In the genomic region with DNA sequence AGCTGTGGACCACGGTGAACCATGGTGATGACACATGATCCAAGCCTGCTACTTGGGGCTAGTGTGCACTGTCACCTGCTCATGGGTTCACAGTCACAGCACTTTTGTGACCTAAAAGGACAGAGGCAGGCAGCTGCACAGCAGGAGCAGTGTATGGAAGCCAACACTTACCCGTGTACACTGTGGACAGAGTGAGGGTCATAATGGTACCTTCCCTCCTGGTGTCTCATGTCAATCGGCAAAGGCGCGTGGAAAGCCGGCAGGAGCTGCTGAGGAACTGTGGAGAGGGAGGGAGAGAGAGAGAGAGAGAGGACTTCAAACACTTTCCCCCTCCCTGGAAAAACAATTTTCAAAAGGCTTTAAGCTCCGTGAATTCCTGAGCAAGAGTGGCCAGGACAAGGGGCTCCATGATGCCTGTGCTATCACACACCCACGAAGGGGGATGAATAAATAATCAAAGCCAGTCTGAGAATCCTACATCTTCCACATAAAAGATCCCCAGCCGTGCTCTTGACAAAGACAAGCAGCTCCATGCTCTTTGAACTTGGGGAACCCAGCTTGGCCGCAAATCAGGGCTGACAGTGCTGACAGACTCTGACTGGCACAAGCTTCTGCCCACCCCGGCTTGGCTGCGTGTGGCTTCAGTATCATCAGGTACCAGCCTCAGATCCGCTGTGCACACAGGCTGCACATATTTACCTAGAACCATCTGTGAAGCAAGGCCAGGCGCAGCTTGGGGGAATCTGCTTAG, we compare ENCODE assay signal across 11 mouse cellular contexts.
A peak's percentile ranks its signal among the peaks of the same experiment; 100 is the strongest.
DNase-seq lines count a peak whose midpoint lies in the region; ATAC-seq lines count a peak whose summit lies in the region.
"Had no signal": no experiment of that assay in that cellular context is flagged by ENCODE, and none has a peak within 500 bp of the region (broad histone marks: within the 10 kb centered on the region; RNA-seq: fewer than 3 reads in every experiment).

No protein-coding gene starts in this region.

- no peak overlapping the region for H3K4me2 ChIP-seq in kidney, embryonic 16.5 days (replicated peaks; ENCODE audit: low read depth, low read length)
- no peak overlapping the region for H3K4me2 ChIP-seq in embryonic facial prominence, embryonic 15.5 days (replicated peaks)
- no peak overlapping the region for H3K4me2 ChIP-seq in hindbrain, embryonic 15.5 days
- H3K4me2 ChIP-seq in midbrain, embryonic 16.5 days (ENCODE audit: low read length), result 0 out of 2 replicates have a peak overlapping the region, but pooled peaks have one; percentile 9
- H3K4me2 ChIP-seq in kidney, embryonic 14.5 days (replicated peaks; ENCODE audit: low read depth, low read length), result no peak overlapping the region

- H3K9ac ChIP-seq in kidney, embryonic 16.5 days (replicated peaks; ENCODE audit: low read length), result no peak overlapping the region
- no peak overlapping the region for H3K9ac ChIP-seq in embryonic facial prominence, embryonic 15.5 days
- H3K9ac ChIP-seq in hindbrain, embryonic 15.5 days, result no peak overlapping the region
- H3K9ac ChIP-seq in midbrain, embryonic 16.5 days (ENCODE audit: low read depth, low read length), result no peak overlapping the region
- H3K9ac ChIP-seq in kidney, embryonic 14.5 days (ENCODE audit: low read depth, low read length), result no peak overlapping the region
- H3K9ac ChIP-seq: liver, postnatal 0 days had no signal

- H3K9me3 ChIP-seq in kidney, embryonic 16.5 days (ENCODE audit: low read length), result no peaks in the 10 kb centered on the region
- no peaks in the 10 kb centered on the region for H3K9me3 ChIP-seq in embryonic facial prominence, embryonic 15.5 days (replicated peaks)
- H3K9me3 ChIP-seq in hindbrain, embryonic 15.5 days, result no peaks in the 10 kb centered on the region
- H3K9me3 ChIP-seq in midbrain, embryonic 16.5 days (replicated peaks; ENCODE audit: control insufficient read depth, low read length, poor library complexity, severe bottlenecking), result no peaks in the 10 kb centered on the region
- no peaks in the 10 kb centered on the region for H3K9me3 ChIP-seq in kidney, embryonic 14.5 days (ENCODE audit: control insufficient read depth, low read length)

- no peaks in the 10 kb centered on the region for H3K27me3 ChIP-seq in kidney, embryonic 16.5 days (ENCODE audit: insufficient read depth, low read length)
- no peaks in the 10 kb centered on the region for H3K27me3 ChIP-seq in embryonic facial prominence, embryonic 15.5 days
- H3K27me3 ChIP-seq in hindbrain, embryonic 15.5 days, result no peaks in the 10 kb centered on the region
- no peaks in the 10 kb centered on the region for H3K27me3 ChIP-seq in midbrain, embryonic 16.5 days (ENCODE audit: control insufficient read depth, insufficient read depth, low read depth, low read length)
- no peaks in the 10 kb centered on the region for H3K27me3 ChIP-seq in kidney, embryonic 14.5 days (ENCODE audit: control insufficient read depth, insufficient read depth, low read length)

- no peak overlapping the region for H3K4me3 ChIP-seq in kidney, embryonic 16.5 days (ENCODE audit: low read length)
- H3K4me3 ChIP-seq in embryonic facial prominence, embryonic 15.5 days (replicated peaks), result no peak overlapping the region
- no peak overlapping the region for H3K4me3 ChIP-seq in hindbrain, embryonic 15.5 days
- no peak overlapping the region for H3K4me3 ChIP-seq in midbrain, embryonic 16.5 days (ENCODE audit: low read depth, low read length)
- H3K4me3 ChIP-seq in kidney, embryonic 14.5 days (ENCODE audit: low read length), result no peak overlapping the region

- H3K36me3 ChIP-seq in kidney, embryonic 16.5 days (ENCODE audit: insufficient read depth, low read length), result no peaks in the 10 kb centered on the region
- peaks cover 20% of the 10 kb centered on the region; the same call in 1 of the 2 replicates for H3K36me3 ChIP-seq in embryonic facial prominence, embryonic 15.5 days
- no peaks in the 10 kb centered on the region for H3K36me3 ChIP-seq in hindbrain, embryonic 15.5 days
- H3K36me3 ChIP-seq in midbrain, embryonic 16.5 days (ENCODE audit: control insufficient read depth, insufficient read depth, low read length), result no peaks in the 10 kb centered on the region
- no peaks in the 10 kb centered on the region; the same call in 1 of the 2 replicates for H3K36me3 ChIP-seq in kidney, embryonic 14.5 days (ENCODE audit: control insufficient read depth, insufficient read depth, low read length)

- 0 out of 2 replicates have a peak, but pooled peaks have one; percentile 10 for ATAC-seq in kidney, embryonic 16.5 days (ENCODE audit: low FRiP score, low TSS enrichment)
- no peak for ATAC-seq in embryonic facial prominence, embryonic 15.5 days (ENCODE audit: insufficient number of reproducible peaks, low FRiP score, low TSS enrichment, low read depth)
- peak; percentile 46; the same call in 1 of the 2 replicates for ATAC-seq in hindbrain, embryonic 15.5 days (ENCODE audit: low FRiP score, low read depth)
- peak; percentile 85 for ATAC-seq in midbrain, embryonic 16.5 days
- no peak; the same call in 1 of the 2 replicates for ATAC-seq in kidney, embryonic 14.5 days (ENCODE audit: low FRiP score, low TSS enrichment)
- ATAC-seq: liver, postnatal 0 days had no signal

- WGBS in kidney, embryonic 16.5 days, result 45% methylated on average over 14 of the region's 14 CpGs
- WGBS in embryonic facial prominence, embryonic 15.5 days, result 39% methylated on average over 14 of the region's 14 CpGs
- WGBS in hindbrain, embryonic 15.5 days, result 32% methylated on average over 14 of the region's 14 CpGs
- 13% methylated on average over 14 of the region's 14 CpGs for WGBS in midbrain, embryonic 16.5 days
- WGBS in kidney, embryonic 14.5 days, result 44% methylated on average over 14 of the region's 14 CpGs

- DNase-seq in kidney, postnatal 10 days, result no peak
- no peak for DNase-seq in cerebellum, adult 9-11 months
- DNase-seq in thymus, postnatal 10 days (ENCODE audit: low spot score in 2 of 2), result no peak
- DNase-seq: kidney, adult 8-10 months; layer of hippocampus, adult 9-11 months; liver, postnatal 0 days had no signal

- peaks cover 7% of the 10 kb centered on the region for H3K4me1 ChIP-seq in kidney, embryonic 16.5 days (ENCODE audit: insufficient read depth, low read length)
- peaks cover 51% of the 10 kb centered on the region for H3K4me1 ChIP-seq in embryonic facial prominence, embryonic 15.5 days
- H3K4me1 ChIP-seq in hindbrain, embryonic 15.5 days (replicated peaks), result peaks cover 18% of the 10 kb centered on the region
- peaks cover 16% of the 10 kb centered on the region; the same call in 1 of the 2 replicates for H3K4me1 ChIP-seq in midbrain, embryonic 16.5 days (ENCODE audit: control insufficient read depth, insufficient read depth, low read length)
- H3K4me1 ChIP-seq in kidney, embryonic 14.5 days (ENCODE audit: control insufficient read depth, insufficient read depth, low read length), result peaks cover 5% of the 10 kb centered on the region

- H3K27ac ChIP-seq in kidney, embryonic 16.5 days (ENCODE audit: low read length), result no peak overlapping the region
- peak overlapping the region; percentile 48; the same call in 1 of the 2 replicates for H3K27ac ChIP-seq in embryonic facial prominence, embryonic 15.5 days (replicated peaks)
- H3K27ac ChIP-seq in hindbrain, embryonic 15.5 days (replicated peaks), result no peak overlapping the region
- peak overlapping the region; percentile 14 for H3K27ac ChIP-seq in midbrain, embryonic 16.5 days (ENCODE audit: low read length)
- H3K27ac ChIP-seq in kidney, embryonic 14.5 days (ENCODE audit: low read depth, low read length), result no peak overlapping the region

Comparison
In these comparisons a context has a peak if more than half of its experiments do, and no peak if none do; other contexts are left out.
1. ATAC-seq: peak in kidney, embryonic 16.5 days (single experiment), hindbrain, embryonic 15.5 days (single experiment) and midbrain, embryonic 16.5 days (single experiment); none in embryonic facial prominence, embryonic 15.5 days (single experiment) and kidney, embryonic 14.5 days (single experiment).
2. H3K27ac ChIP-seq: peak in embryonic facial prominence, embryonic 15.5 days (single experiment) and midbrain, embryonic 16.5 days (single experiment); none in kidney, embryonic 16.5 days (single experiment), hindbrain, embryonic 15.5 days (single experiment) and kidney, embryonic 14.5 days (single experiment).